Mouse (Mus musculus): ENCODE results near the gene Il12a. TPM values are rescaled to one million over a fixed set of nuclear protein-coding genes. Genes with fewer than 3 reads are reported as not detected.

The Il12a gene
- polyA plus RNA-seq (2015; fragmentation: Nextera tagmentation; extraction: Ambion mirVana) = not detected in 2 replicates

DNA sequence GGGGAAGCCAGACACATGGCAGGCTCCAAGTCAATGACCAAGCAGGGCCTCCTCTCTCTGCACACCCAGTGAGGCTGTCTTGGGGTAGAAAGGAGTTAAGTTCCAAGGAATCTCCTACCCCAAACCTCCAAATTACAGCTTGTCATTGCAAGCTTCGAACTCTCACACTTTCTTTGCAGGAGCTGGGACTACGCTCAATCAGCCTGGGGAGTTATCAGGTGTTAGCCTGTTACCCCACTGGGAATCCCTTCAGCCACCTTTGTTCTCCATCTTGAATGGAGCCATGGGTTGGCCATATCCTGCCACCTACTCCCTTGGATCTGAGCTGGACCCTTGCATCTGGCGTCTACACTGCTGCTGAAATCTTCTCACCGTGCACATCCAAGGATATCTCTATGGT is at the start of gene Il12a:
Il12a (plus strand) TSS at position 301 of the 400 bp plus-strand sequence.
- WGBS = 95% methylated on average over 4 of the region's 4 CpGs
- no peaks in the 10 kb centered on the region for H3K4me1 ChIP-seq (replicated peaks)
- H3K4me3 ChIP-seq (replicated peaks) = no peak within 1 kb of the TSS
- no peaks in the 10 kb centered on the region for H3K9me3 ChIP-seq
- H3K27me3 ChIP-seq (replicated peaks) = no peaks in the 10 kb centered on the region
- no peak within 1 kb of the TSS for H3K4me2 ChIP-seq (replicated peaks)
- no peaks in the 10 kb centered on the region for H3K36me3 ChIP-seq
- no peak within 1 kb of the TSS for H3K9ac ChIP-seq
- ATAC-seq = no peak
- no peak within 1 kb of the TSS for H3K27ac ChIP-seq

DNA sequence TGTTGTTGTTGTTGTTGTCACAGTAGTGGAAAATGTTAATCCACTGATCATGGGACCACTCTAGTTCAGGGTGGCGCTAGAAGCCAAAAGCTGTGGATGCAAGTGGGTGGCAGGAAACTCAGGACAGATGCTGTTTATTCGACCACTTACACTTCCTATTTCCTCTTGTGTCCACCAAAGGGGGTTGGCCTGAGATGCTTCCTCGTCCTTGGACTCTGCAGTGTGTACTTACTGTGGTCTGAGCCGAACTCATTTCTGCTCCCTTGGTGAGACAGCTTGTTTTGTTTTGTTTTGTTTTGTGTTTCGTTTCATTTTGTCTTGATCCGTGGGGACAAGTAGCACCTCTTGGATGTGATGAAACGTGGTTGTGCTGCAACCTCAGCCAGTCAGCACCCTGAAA is 47.5 kb upstream of the Il12a start:
- 84% methylated on average over 7 of the region's 7 CpGs for WGBS

DNA sequence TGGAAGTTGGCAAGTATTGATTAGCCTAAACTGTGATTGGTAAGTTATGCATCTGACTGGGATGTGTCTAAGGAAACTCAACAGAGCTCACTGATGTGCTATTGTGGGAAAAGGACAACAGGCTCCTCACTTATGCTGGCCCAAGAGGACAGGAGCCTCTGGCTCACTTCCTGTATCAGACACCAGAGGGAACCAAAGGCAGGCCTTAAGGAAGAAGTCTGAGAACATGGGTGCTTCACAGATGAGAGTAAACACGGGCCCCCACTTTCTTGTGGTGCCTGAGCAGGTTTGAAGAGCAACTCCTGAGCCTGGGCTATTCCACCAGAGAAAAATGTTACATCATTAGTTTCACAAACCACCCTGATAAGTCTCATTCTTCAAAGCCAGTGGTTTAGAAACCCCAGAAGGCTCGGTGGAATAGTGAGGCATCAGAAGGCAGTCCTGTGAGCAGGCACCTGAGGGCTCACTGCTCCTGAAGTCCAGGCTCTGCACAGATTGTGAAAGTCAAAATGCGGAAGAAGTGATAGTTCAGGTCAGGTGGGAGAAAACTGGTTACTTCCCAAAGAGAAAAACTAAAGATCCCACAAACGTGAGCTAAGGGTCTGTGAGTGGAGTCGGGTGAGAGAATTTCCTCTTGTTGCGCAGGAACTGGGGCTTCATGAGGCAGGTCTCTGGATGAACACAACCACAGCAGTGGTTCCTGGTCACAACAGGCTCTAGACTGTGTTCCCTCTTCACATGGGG is 43.9 kb upstream of the Il12a start:
- H3K9ac ChIP-seq = no peak overlapping the region
- WGBS = 80% methylated on average over 6 of the region's 6 CpGs
- H3K36me3 ChIP-seq = no peaks in the 10 kb centered on the region
- no peaks in the 10 kb centered on the region for H3K27me3 ChIP-seq (replicated peaks)
- no peak overlapping the region for H3K27ac ChIP-seq
- ATAC-seq = no peak
- no peaks in the 10 kb centered on the region for H3K9me3 ChIP-seq
- no peak overlapping the region for H3K4me2 ChIP-seq (replicated peaks)
- no peaks in the 10 kb centered on the region for H3K4me1 ChIP-seq (replicated peaks)
- H3K4me3 ChIP-seq (replicated peaks) = no peak overlapping the region

More for the DNA sequence above, 47.5 kb upstream of the Il12a start:
- Histone ChIP-seq H3K27ac (no peak overlapping the region), H3K4me3 (replicated peaks) (no peak overlapping the region), H3K4me2 (replicated peaks) (no peak overlapping the region), H3K36me3 (no peaks in the 10 kb centered on the region), H3K9me3 (no peaks in the 10 kb centered on the region), H3K4me1 (replicated peaks) (no peaks in the 10 kb centered on the region), H3K9ac (no peak overlapping the region), H3K27me3 (replicated peaks) (no peaks in the 10 kb centered on the region)
- no peak for ATAC-seq

DNA sequence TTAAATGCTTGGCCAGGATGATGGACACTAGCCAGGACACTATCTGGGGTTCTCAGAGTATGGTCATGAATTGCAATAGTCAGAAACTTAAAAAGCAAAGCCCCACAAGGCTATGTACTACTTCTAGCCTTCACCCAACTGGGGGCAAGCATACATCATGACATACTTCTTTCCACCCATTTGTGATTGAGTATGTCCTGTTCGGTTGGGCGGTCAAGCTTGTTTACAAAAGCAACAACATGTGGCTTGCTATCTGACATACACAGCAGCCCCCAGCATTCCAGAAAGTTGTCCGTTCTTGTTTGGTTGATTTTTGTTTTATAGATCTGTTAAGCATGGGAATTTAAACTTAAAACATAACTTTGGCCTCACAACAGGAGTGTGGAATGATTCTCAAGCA is 43.2 kb upstream of the Il12a start:
- H3K36me3 ChIP-seq = no peaks in the 10 kb centered on the region
- no peak overlapping the region for H3K9ac ChIP-seq
- H3K4me3 ChIP-seq (replicated peaks) = no peak overlapping the region
- no peaks in the 10 kb centered on the region for H3K4me1 ChIP-seq (replicated peaks)
- H3K4me2 ChIP-seq (replicated peaks) = no peak overlapping the region
- no peaks in the 10 kb centered on the region for H3K9me3 ChIP-seq
- ATAC-seq = no peak
- 63% methylated on average over 3 of the region's 3 CpGs for WGBS
- no peaks in the 10 kb centered on the region for H3K27me3 ChIP-seq (replicated peaks)
- H3K27ac ChIP-seq = no peak overlapping the region

DNA sequence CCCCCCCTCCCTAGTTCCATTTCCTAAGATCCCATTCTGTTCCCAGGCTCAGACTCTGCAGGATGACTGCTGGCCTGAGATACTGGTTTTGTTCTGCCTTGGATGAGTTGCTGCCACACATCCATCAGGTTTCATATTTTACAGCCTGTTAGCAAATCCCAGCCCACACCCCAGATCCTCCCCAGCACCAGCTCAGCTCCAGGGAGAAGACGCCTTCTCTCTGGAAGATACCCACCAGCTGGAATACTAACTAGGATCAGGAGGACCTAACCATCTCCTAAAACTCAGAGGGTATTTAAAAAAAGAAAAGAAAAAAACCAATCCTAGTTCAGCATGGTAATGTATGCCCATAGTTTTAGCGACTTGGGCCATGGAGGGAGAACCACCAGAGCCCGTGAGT is 40.2 kb upstream of the Il12a start:
- H3K9ac ChIP-seq = no peak overlapping the region
- H3K36me3 ChIP-seq = no peaks in the 10 kb centered on the region
- ATAC-seq = no peak
- no peaks in the 10 kb centered on the region for H3K4me1 ChIP-seq (replicated peaks)
- H3K4me2 ChIP-seq (replicated peaks) = no peak overlapping the region
- no peaks in the 10 kb centered on the region for H3K27me3 ChIP-seq (replicated peaks)
- no peaks in the 10 kb centered on the region for H3K9me3 ChIP-seq
- WGBS = 92% methylated on average over 3 of the region's 3 CpGs
- H3K4me3 ChIP-seq (replicated peaks) = no peak overlapping the region
- no peak overlapping the region for H3K27ac ChIP-seq

DNA sequence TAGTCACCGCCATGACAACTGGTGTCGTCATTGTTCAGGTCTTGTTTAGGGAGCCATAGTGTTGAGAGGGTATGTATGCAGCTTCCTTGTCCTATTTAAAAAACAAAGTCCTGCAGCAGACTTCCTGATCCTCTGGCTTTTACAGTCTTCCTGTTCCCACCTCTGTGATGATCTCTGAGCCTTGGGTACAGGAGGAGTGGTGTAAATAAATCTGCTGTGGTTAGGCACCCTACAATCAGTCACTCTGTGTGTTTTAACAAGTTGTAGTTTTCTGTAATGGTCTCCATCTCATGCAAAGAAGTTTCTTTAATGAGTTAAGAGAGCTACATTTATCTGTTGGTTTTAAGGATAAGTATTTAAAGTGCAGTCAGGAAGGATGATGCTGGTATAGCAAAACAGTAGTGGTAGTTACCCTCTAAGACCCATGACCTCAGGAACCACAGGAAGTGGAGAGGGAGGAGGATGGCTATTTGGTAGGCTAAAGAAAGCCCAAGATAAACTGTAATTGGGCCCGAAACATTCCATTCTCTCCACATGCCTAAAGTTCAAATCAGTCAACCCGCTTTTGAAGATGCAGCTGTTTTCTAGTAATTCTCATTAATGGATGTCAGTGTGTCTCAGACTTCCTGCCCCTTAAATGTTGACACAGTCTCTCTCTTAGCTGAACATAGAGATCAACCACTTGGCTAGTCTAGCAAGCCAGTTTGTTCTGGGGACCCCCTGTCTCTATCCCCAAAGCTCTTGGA is 33.7 kb upstream of the Il12a start:
- Histone ChIP-seq H3K27ac (no peak overlapping the region), H3K4me2 (replicated peaks) (no peak overlapping the region), H3K4me3 (replicated peaks) (no peak overlapping the region), H3K27me3 (replicated peaks) (no peaks in the 10 kb centered on the region), H3K9ac (no peak overlapping the region), H3K4me1 (replicated peaks) (no peaks in the 10 kb centered on the region), H3K36me3 (no peaks in the 10 kb centered on the region), H3K9me3 (no peaks in the 10 kb centered on the region)
- 85% methylated on average over 4 of the region's 4 CpGs for WGBS
- no peak for ATAC-seq

DNA sequence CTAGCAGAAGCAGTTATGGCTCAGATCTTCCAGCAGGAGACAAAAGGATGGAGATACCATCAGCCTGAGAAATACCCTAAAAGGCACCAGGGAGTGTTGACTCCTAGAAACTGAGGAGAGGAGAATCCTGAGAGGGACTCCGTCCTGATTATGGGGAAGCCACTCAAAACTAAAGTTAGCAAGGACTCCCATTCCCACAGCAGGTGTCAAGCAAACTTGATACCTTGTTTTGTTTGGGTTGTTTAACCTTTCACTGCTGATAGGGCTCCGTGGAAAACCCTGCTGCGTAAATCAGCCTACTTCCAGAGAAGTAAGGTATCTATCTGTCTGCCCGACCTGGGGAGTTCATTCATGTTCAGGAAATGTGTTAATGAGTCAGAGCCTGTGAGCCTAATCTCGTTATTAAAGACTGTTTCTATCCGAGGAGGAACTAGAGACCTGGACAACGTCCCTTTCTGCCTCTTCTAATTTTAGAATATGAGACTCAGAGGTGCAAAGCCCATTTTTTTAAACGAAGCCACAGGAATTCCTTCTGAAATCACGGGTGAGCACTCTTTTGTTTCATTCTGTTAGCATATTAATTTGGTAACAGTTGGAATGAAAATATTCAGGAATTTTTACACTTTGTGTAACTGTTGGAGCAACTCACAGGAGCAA is 32.7 kb upstream of the Il12a start:
- no peaks in the 10 kb centered on the region for H3K4me1 ChIP-seq (replicated peaks)
- no peak overlapping the region for H3K9ac ChIP-seq
- H3K4me3 ChIP-seq (replicated peaks) = no peak overlapping the region
- H3K4me2 ChIP-seq (replicated peaks) = no peak overlapping the region
- H3K27me3 ChIP-seq (replicated peaks) = no peaks in the 10 kb centered on the region
- H3K9me3 ChIP-seq = no peaks in the 10 kb centered on the region
- H3K36me3 ChIP-seq = no peaks in the 10 kb centered on the region
- H3K27ac ChIP-seq = no peak overlapping the region
- no peak for ATAC-seq
- 39% methylated on average over 9 of the region's 9 CpGs for WGBS

DNA sequence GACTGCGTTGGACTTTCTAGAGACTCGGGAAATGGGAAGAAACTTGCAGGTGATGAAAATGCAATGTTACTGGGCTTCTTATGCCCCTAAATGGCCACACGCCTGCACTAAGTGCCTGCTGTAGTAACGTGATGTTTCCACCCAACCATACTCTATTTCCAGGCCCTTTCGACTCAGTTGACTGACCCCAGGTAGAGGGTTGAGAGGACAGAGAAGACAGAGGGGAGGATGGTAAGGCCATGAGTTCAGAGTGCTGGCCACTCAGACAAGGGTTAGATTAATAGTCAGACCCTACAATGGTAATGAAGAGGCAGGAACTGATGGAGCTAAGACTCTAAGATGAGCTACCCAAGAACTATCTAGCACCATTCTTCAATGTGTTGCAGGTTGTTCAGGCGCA is 30.4 kb upstream of the Il12a start:
- H3K27ac ChIP-seq = no peak overlapping the region
- no peak overlapping the region for H3K4me3 ChIP-seq (replicated peaks)
- no peaks in the 10 kb centered on the region for H3K4me1 ChIP-seq (replicated peaks)
- no peak overlapping the region for H3K4me2 ChIP-seq (replicated peaks)
- WGBS = 96% methylated on average over 6 of the region's 6 CpGs
- no peak for ATAC-seq
- no peaks in the 10 kb centered on the region for H3K9me3 ChIP-seq
- H3K36me3 ChIP-seq = no peaks in the 10 kb centered on the region
- no peaks in the 10 kb centered on the region for H3K27me3 ChIP-seq (replicated peaks)
- no peak overlapping the region for H3K9ac ChIP-seq

DNA sequence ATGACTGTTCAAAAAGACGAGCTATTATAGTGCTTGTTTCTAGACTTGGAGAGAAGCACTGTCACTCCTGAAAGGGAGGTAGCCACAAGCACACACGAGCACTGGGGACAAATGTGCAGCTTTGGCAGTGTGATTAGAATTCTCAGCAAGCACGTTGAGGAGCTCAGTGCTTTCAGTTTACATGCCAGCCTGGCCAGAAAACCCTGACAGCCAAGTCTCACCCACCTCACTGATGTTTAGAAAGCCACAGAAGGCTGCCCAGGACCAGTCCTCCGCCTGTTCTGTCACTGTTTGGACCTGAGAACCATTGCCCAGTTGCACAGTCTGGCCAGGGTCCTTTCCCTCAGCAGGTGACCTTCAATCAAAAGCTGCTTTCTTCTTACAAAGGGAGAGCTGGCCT is 29.9 kb upstream of the Il12a start:
- no peak overlapping the region for H3K4me2 ChIP-seq (replicated peaks)
- H3K27me3 ChIP-seq (replicated peaks) = no peaks in the 10 kb centered on the region
- no peak overlapping the region for H3K4me3 ChIP-seq (replicated peaks)
- no peaks in the 10 kb centered on the region for H3K36me3 ChIP-seq
- no peaks in the 10 kb centered on the region for H3K4me1 ChIP-seq (replicated peaks)
- H3K9me3 ChIP-seq = no peaks in the 10 kb centered on the region
- H3K9ac ChIP-seq = no peak overlapping the region
- WGBS = 66% methylated on average over 4 of the region's 4 CpGs
- H3K27ac ChIP-seq = no peak overlapping the region
- no peak for ATAC-seq

DNA sequence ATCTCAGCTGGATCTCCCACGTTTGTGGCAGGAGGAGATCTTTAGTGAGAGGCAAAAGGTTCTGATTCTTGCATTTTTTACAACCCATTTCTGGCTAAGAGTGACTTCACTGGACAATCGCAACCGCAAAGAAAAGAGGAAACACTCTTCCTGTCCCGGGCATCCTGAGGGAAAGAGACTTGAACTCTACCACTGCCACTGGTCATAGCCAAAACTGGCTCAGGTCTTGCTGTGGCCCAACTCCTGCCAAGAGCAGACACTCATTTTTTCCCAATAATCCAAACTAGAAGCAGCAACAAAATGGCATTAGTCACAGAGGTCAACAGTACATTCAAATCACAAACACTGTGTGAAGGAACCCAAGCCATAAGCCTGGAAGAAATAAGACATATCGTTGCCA is 28.1 kb upstream of the Il12a start:
- Histone ChIP-seq H3K4me2 (replicated peaks) (no peak overlapping the region), H3K36me3 (no peaks in the 10 kb centered on the region), H3K4me1 (replicated peaks) (no peaks in the 10 kb centered on the region), H3K27ac (no peak overlapping the region), H3K9ac (no peak overlapping the region), H3K27me3 (replicated peaks) (no peaks in the 10 kb centered on the region), H3K9me3 (no peaks in the 10 kb centered on the region), H3K4me3 (replicated peaks) (no peak overlapping the region)
- no peak for ATAC-seq
- WGBS = 82% methylated on average over 5 of the region's 5 CpGs

DNA sequence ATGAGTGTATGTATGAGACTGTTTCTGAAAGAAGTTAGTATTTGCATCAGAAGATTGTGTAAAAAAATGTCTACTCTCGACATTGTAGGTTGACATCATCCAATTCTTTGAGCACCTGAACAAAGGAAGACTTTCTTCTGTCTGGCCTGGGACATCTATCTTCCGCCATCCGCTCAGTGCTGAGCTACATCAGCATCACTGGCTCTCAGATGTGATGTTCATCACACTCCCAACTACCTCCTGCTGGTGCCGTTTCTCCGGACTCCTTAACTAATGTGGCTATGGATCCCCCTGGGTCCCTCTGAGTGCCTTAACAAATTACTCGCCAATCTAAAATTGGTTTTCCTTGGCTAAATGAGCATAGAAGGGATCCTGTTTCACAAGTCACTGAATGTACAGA is 26.1 kb upstream of the Il12a start:
- no peak for ATAC-seq
- 83% methylated on average over 6 of the region's 6 CpGs for WGBS
- no peak overlapping the region for H3K27ac ChIP-seq
- no peaks in the 10 kb centered on the region for H3K36me3 ChIP-seq
- no peak overlapping the region for H3K9ac ChIP-seq
- no peaks in the 10 kb centered on the region for H3K4me1 ChIP-seq (replicated peaks)
- H3K4me2 ChIP-seq (replicated peaks) = no peak overlapping the region
- no peak overlapping the region for H3K4me3 ChIP-seq (replicated peaks)
- H3K9me3 ChIP-seq = no peaks in the 10 kb centered on the region
- no peaks in the 10 kb centered on the region for H3K27me3 ChIP-seq (replicated peaks)

DNA sequence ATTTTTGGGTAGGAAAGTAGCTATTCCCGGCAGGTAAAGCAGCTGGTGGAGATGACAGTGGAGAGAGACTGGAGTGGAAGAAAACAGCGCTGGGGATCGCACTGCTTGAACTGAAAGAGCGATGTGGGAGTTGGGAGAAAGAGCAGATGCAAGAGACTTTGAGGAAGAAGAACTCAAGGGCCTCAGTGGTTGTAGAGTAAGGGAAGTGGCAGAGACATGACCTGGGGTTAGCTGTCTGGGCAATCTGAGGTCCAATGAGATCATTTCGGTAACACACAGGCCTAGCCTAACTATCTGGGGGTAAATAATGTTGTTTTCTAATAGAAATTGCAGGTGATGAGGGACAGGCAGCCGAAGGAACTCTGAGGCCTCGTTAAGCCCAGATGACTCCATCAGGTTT is 24.1 kb upstream of the Il12a start:
- H3K27ac ChIP-seq = no peak overlapping the region
- H3K36me3 ChIP-seq = no peaks in the 10 kb centered on the region
- ATAC-seq = no peak
- H3K9ac ChIP-seq = no peak overlapping the region
- no peaks in the 10 kb centered on the region for H3K27me3 ChIP-seq (replicated peaks)
- 92% methylated on average over 7 of the region's 7 CpGs for WGBS
- no peak overlapping the region for H3K4me3 ChIP-seq (replicated peaks)
- H3K4me1 ChIP-seq (replicated peaks) = no peaks in the 10 kb centered on the region
- no peak overlapping the region for H3K4me2 ChIP-seq (replicated peaks)
- no peaks in the 10 kb centered on the region for H3K9me3 ChIP-seq

Data from intestine, embryonic 15.5 days (tissue).